Mouse (Mus musculus): ENCODE measurements around the gene Alkbh1.
A peak's percentile ranks its signal among the peaks of the same experiment; 100 is the strongest.

Gene Alkbh1

DNA sequence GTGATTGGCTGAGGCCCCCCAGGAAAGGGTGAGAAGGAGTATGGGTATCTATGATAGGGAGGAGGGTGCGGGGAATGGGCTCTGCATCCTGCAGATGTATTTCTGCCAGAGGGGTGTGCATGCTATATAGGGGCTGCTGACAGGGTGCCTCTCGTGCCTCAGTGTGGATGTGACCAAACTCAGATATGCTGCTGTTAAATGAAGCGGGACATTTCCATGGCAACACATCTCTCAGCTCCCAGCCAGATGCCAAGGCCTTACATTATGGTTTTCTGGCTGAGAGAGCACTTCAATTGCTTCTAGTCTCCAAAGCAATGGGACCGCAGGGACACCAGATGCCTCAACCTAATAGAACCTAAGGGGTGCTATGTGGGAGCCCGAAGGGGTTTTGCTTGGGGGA is 24.9 kb downstream of the Alkbh1 start:
- DNase-seq (ENCODE audit: low spot score): no peak

- DNase-seq (ENCODE audit: low spot score): peak; percentile 70
Observed at GRCm38 (mm10) chr12:87416690-87417089, 27.1 kb downstream of the Alkbh1 start.

DNA sequence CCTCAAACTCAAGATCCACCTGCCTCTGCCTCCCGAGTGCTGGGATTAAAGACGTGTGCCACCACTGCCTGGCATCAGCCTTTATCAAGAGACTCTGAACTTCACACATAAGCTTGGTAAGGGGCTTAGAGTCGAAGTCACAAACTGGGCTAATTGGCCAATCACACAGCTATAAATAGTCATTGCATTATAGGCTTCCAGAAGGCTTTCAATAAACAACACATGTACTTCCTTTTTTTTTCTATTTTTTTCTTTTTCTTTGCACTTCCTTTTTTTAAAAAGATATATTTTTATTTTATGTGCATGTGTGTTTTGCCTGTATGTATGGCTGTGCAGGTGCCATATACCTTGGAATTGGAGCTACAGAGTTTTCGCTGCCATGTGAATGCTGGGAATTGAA is 28.5 kb downstream of the Alkbh1 start:
- no peak for DNase-seq (ENCODE audit: low spot score)

DNA sequence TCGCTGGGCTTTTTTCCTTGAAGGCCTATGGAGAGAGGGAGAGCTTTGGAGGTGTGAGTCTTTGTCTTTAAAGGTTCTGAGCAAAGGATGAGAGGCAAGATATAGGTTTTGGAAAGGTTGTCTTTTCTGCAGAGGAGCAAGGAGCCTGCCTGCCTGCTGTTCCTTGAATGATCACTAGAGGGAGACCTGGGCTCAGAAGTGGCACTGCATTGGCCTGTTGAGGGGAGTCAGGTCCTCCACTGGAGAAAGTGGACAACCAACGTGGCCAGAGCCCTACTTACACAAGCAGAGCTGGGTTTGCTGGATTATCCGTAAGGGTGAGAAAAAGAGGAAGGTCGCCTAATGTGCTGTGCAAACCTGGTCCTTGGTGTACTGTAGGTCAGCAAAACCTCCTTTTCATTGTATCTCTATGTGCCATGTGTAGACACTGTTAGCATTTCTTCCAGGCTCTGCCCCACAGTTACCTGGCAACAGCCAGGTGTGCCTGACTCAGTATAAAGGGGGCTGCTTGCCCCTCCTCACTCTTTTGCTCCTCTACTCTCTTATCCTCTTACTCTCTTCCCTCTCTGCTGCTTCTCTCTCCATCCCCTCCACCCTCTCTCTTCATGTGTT is 30.5 kb downstream of the Alkbh1 start:
- DNase-seq (ENCODE audit: low spot score): peak; percentile 75

- no peak for DNase-seq (ENCODE audit: low spot score)
Observed at GRCm38 (mm10) chr12:87410999-87411398, 32.8 kb downstream of the Alkbh1 start.

- no peak for DNase-seq (ENCODE audit: low spot score)
Observed at GRCm38 (mm10) chr12:87409123-87409522, 34.7 kb downstream of the Alkbh1 start.

- peak; percentile 82 for DNase-seq (ENCODE audit: low spot score)
Observed at GRCm38 (mm10) chr12:87407869-87408605, 35.8 kb downstream of the Alkbh1 start.

GRCm38 (mm10) chr12:87405721-87406120 is 38.1 kb downstream of the Alkbh1 start:
- DNase-seq (ENCODE audit: low spot score): peak; percentile 47

DNA sequence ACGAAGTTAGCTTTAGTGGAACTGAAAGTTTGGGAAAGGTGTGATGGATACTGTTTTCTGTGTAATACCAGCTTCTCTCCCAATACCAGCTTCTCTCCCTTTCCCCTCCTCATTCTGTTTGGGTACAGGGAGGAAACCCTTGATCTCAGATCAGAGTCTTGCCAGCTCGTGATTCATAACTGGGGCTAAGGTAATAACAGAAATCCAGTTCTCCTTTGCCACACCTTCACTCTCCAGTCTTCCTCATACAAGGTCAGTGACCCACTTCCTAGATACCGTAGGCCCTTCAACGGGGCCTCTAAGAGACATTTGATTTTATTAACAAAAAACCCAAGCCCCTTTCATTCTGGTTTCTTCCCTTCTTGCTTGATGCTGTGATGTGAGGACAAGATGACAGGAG is 38.7 kb downstream of the Alkbh1 start:
- no peak for DNase-seq (ENCODE audit: low spot score)

DNA sequence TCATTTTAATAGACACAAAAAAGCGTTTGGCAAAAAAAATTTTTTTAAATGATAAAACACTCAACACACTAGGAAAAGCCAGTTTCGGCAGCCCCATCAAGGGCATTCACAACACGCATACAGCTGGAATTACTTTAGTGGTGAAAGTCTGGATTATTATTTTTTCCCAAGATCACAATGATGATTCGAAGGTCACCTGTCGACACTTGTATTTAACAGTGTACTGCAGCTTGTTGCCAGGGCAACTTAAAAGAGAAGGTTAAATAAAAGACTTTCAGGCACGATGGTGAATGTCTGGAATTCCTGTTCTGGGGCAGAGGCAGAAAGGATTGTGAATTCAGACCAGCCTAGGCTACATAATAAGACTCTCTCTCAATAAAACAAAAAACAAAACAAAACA is 41.9 kb downstream of the Alkbh1 start:
- no peak for DNase-seq (ENCODE audit: low spot score)

- no peak for DNase-seq (ENCODE audit: low spot score)
Observed at GRCm38 (mm10) chr12:87399119-87399819, 44.5 kb downstream of the Alkbh1 start.

DNA sequence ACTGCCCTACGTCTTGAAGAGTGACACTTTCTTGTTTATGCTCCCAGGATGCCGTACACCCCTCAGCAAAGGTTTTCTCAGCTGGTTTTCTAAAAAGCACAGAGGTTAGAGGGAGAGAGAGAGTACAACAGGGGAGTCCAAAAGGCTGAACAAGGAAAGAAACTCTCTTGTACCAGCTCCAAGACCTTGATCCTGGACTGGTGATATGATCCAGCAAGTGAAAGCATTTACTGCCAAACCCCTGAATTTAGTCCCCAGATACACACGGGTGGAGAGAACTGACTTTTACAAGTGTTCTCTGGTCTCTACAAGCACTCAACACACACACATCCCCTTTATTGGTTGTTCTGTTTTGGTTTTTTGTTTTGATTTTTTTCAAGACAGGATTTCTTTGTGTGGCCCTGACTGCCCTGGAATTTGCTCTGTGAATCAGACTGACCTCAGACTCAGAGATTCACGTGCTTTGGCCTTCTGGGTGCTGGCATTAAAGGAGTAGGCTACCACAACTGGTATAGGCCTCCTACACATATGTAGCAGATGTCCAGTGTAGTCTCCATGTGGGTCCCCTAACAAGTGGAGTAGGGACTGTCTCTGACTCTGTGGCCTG is 45.9 kb downstream of the Alkbh1 start:
- DNase-seq (ENCODE audit: low spot score): no peak

DNA sequence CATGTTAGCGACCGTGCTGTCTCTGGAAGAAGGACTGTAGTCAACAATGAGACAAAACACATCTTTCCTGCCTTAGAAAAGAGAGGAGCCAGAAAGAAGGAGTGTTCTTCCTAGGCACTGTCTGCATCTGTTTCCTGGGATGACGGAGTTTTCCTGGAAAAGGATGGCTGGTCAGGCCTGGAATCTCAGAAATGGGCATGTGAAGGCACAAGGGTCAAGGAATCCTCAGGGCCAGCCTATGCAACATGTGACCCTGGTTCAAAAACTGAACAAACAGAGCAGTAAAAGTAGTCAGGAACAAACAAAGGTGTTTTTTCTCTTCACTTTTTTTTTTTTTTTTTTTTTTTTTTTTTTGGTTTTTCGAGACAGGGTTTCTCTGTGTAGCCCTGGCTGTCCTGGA is 46.7 kb downstream of the Alkbh1 start:
- no peak for DNase-seq (ENCODE audit: low spot score)

DNA sequence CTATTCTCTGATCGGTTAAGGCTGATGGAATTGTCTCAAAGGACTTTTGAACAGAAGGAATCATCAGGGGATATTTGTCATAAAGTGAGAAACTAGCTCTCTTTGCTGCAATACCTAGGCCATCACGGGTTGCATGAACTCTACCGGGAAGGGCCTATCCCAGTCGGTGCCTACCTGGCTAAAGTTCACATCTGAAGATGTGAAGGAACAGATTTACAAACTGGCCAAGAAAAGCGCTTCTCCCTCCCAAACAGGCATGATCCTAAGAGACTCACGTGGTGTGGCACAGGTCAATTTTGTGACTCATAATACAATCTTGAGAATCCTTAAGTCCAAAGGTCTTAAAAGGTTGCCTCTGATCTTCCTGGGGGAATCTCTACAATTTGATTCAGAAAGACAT is 49.5 kb downstream of the Alkbh1 start:
- no peak for DNase-seq (ENCODE audit: low spot score)

- DNase-seq (ENCODE audit: low spot score): peak; percentile 79
Observed at GRCm38 (mm10) chr12:87393447-87394145, 50.2 kb downstream of the Alkbh1 start.

GRCm38 (mm10) chr12:87391355-87391754 is 52.5 kb downstream of the Alkbh1 start:
- no peak for DNase-seq (ENCODE audit: low spot score)

DNA sequence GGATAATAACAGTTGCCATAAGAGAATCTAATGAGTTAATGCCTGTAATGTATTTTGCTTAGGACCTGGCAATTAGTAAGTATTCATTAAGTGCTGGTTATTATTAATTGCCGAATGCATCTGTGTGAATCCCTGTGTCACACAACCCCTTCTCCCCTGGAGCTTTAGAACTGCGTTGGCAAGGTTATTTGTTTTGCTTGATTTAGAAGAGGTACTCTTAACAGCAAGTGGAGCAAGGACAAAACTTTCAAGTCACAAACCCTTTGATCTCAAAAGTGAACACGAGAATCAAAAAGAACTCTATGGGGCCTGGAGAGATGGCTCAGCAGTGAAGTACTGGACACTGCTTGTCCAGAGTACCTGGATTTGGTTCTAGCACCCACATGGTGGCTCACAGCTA is 54.6 kb downstream of the Alkbh1 start:
- no peak for DNase-seq (ENCODE audit: low spot score)

- DNase-seq (ENCODE audit: low spot score): peak; percentile 100
Observed at GRCm38 (mm10) chr12:87388122-87388774, 55.6 kb downstream of the Alkbh1 start, which contains the start of gene Sptlc2. TSS of gene Sptlc2 (minus strand) at chr12:87388355.

GRCm38 (mm10) chr12:87387171-87388121 is 56.4 kb downstream of the Alkbh1 start:
- peak; percentile 33 for DNase-seq (ENCODE audit: low spot score)

- DNase-seq (ENCODE audit: low spot score): no peak
Observed at GRCm38 (mm10) chr12:87385051-87385450, 58.8 kb downstream of the Alkbh1 start.

- DNase-seq (ENCODE audit: low spot score): peak; percentile 53
Observed at GRCm38 (mm10) chr12:87381380-87381682, 62.5 kb downstream of the Alkbh1 start.

All from lung, postnatal 25 days (tissue).